Mouse (Mus musculus): ENCODE data around the gene Acad10. TPM values are rescaled to one million over a fixed set of nuclear protein-coding genes. Genes with fewer than 3 reads are reported as not detected.
"Not testable (repeated sequence)": the region's sequence is repeated elsewhere in the genome, so short reads cannot be mapped to it uniquely, and the experiment has no call there.

Acad10 gene
- polyA plus RNA-seq, 1 experiment from 2014 or later = 1.8 TPM

DNA sequence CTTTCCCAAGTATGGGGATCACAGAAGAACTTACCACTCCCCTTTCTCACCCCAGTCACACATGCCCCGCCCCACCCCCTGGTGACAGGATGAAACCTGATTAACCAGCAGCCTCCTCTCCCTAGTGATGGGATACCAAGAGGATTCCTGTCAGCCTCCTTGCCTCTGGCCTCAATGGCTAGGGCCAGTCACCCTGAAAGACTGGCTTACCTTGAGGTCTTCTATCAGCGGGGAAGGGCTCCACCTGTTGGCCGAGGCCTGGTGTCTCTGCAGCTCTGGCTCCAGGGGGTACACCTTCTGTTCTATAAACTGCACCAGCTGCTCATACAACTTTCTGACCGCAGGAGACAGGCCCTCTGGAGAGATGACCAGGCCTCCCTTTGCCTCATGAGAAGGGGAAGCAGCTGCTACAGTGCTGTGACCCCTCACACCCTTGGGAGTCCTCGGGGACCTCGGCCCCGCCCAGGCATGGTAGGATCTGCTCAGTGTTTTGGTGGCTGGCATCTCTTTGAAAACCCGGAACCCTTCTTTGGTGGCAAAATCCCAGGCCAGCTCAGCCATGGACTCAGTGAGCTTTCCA lies 50.7 kb downstream of the Acad10 start:
- H3K4me1 ChIP-seq; H3K36me3 ChIP-seq (replicated peaks); H3K4me3 ChIP-seq; H3K9ac ChIP-seq; H3K9me3 ChIP-seq; H3K4me2 ChIP-seq; H3K27ac ChIP-seq; ATAC-seq (replicated peaks); H3K27me3 ChIP-seq (replicated peaks): not testable (repeated sequence)
- WGBS = 64% methylated on average over 8 of the region's 8 CpGs

DNA sequence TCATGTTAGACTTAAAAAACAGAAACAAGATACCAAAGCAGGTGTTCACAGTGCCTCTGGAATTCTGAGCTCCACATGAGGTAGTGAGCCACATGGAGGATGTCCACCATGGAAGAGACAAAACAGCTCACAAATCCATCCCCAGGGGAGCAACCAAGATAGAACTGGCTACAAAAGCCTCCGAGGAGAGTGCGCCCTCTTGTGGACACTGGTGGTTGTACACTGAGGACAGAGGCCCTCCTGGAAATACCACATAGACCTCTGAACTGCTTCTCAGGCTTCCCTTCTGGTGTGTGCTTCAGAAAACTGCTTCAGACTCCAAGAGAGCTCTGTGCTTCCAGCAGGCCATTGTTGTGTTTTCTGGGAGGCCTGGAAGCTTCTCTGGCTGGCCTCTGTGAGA lies 54.2 kb downstream of the Acad10 start:
- H3K27me3 ChIP-seq (replicated peaks) = no peaks in the 10 kb centered on the region
- no peak overlapping the region for H3K9ac ChIP-seq
- no peak overlapping the region for H3K4me2 ChIP-seq
- no peaks in the 10 kb centered on the region for H3K9me3 ChIP-seq
- no peaks in the 10 kb centered on the region for H3K36me3 ChIP-seq (replicated peaks)
- H3K4me3 ChIP-seq = no peak overlapping the region
- no peaks in the 10 kb centered on the region; the same call in 1 of the 2 replicates for H3K4me1 ChIP-seq
- H3K27ac ChIP-seq = no peak overlapping the region
- WGBS = 0% methylated on average over 2 of the region's 2 CpGs
- no peak for ATAC-seq (replicated peaks)

DNA sequence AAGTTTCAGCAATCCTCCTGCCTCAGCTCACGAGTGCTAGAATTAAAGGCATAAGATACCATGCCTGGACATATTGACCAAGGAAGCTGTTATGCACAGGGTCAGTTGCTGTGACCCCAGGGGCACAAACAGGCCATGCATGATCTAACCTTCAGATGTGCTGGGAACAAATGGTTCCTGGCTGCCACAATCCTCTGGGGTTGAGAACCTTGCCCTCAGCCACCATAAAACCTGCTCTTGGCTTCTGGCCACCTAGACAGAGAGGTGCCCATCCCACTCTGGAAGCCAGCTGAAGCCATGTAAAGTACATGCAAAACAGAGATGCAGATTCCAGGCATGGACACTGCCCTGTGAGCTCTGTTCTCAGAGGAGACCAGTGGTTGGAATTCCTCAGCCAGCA lies 56.5 kb downstream of the Acad10 start:
- not testable (repeated sequence) for H3K4me3 ChIP-seq; H3K4me1 ChIP-seq; H3K27ac ChIP-seq; ATAC-seq (replicated peaks); H3K27me3 ChIP-seq (replicated peaks); H3K9ac ChIP-seq; H3K9me3 ChIP-seq; H3K4me2 ChIP-seq; H3K36me3 ChIP-seq (replicated peaks)
- 74% methylated on average over 1 of the region's 1 CpGs for WGBS

- H3K36me3 ChIP-seq (replicated peaks) = no peaks in the 10 kb centered on the region
- no peak for ATAC-seq (replicated peaks)
- H3K4me3 ChIP-seq = no peak overlapping the region
- H3K27ac ChIP-seq = no peak overlapping the region
- no peak overlapping the region for H3K9ac ChIP-seq
- H3K9me3 ChIP-seq = no peaks in the 10 kb centered on the region
- no peaks in the 10 kb centered on the region for H3K27me3 ChIP-seq (replicated peaks)
- no peaks in the 10 kb centered on the region; the same call in 1 of the 2 replicates for H3K4me1 ChIP-seq
- WGBS = 37% methylated on average over 9 of the region's 9 CpGs
- H3K4me2 ChIP-seq = no peak overlapping the region
Observed at GRCm38 (mm10) chr5:121601547-121602299, 58.6 kb downstream of the Acad10 start.

GRCm38 (mm10) chr5:121598871-121599610 lies 61.3 kb downstream of the Acad10 start:
- Histone ChIP-seq H3K9me3 (no peaks in the 10 kb centered on the region), H3K27ac (no peak overlapping the region), H3K4me3 (no peak overlapping the region), H3K9ac (no peak overlapping the region), H3K4me2 (no peak overlapping the region), H3K4me1 (peaks cover 9% of the 10 kb centered on the region), H3K36me3 (replicated peaks) (no peaks in the 10 kb centered on the region), H3K27me3 (replicated peaks) (no peaks in the 10 kb centered on the region)
- no peak for ATAC-seq (replicated peaks)
- WGBS = 68% methylated on average over 13 of the region's 13 CpGs

- 83% methylated on average over 7 of the region's 7 CpGs for WGBS
- peaks cover 16% of the 10 kb centered on the region for H3K4me1 ChIP-seq
- no peak overlapping the region for H3K4me3 ChIP-seq
- H3K27ac ChIP-seq = no peak overlapping the region
- H3K4me2 ChIP-seq = no peak overlapping the region
- H3K27me3 ChIP-seq (replicated peaks) = no peaks in the 10 kb centered on the region
- no peaks in the 10 kb centered on the region for H3K36me3 ChIP-seq (replicated peaks)
- ATAC-seq (replicated peaks) = no peak
- H3K9ac ChIP-seq = no peak overlapping the region
- no peaks in the 10 kb centered on the region for H3K9me3 ChIP-seq
Observed at GRCm38 (mm10) chr5:121597991-121598537, 62.2 kb downstream of the Acad10 start.

DNA sequence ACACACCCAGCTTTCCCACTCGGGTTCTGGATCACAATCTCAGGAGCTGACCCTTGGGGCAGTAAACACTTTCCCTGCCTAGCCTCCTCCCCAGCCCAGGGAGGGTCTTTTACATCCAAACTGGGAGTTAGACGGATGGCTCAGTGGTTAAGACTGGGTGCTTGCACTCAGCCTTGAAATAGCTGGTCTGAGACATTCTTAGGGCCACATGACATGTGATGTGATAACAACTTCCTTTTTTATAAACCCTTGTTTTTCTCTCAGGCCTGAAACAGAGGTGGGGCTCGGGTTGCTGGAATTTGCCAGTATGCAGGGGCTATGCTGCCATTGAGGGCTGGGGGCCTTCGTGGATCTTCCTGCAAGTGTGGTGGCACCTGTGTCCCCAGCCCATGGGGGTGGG lies 63.0 kb downstream of the Acad10 start:
- WGBS = 80% methylated on average over 4 of the region's 4 CpGs

GRCm38 (mm10) chr5:121596226-121596625 lies 64.1 kb downstream of the Acad10 start:
- peaks cover 30% of the 10 kb centered on the region for H3K4me1 ChIP-seq
- H3K36me3 ChIP-seq (replicated peaks) = no peaks in the 10 kb centered on the region
- H3K27ac ChIP-seq = no peak overlapping the region
- H3K9ac ChIP-seq = no peak overlapping the region
- H3K27me3 ChIP-seq (replicated peaks) = no peaks in the 10 kb centered on the region
- no peak for ATAC-seq (replicated peaks)
- no peaks in the 10 kb centered on the region for H3K9me3 ChIP-seq
- no peak overlapping the region for H3K4me2 ChIP-seq
- WGBS = 85% methylated on average over 6 of the region's 6 CpGs
- H3K4me3 ChIP-seq = no peak overlapping the region

More for the DNA sequence above, 63.0 kb downstream of the Acad10 start:
- peaks cover 23% of the 10 kb centered on the region for H3K4me1 ChIP-seq
- no peaks in the 10 kb centered on the region for H3K27me3 ChIP-seq (replicated peaks)
- H3K27ac ChIP-seq = no peak overlapping the region
- no peak overlapping the region for H3K4me2 ChIP-seq
- H3K9ac ChIP-seq = no peak overlapping the region
- no peaks in the 10 kb centered on the region for H3K9me3 ChIP-seq
- ATAC-seq (replicated peaks) = no peak
- H3K4me3 ChIP-seq = no peak overlapping the region
- no peaks in the 10 kb centered on the region for H3K36me3 ChIP-seq (replicated peaks)

DNA sequence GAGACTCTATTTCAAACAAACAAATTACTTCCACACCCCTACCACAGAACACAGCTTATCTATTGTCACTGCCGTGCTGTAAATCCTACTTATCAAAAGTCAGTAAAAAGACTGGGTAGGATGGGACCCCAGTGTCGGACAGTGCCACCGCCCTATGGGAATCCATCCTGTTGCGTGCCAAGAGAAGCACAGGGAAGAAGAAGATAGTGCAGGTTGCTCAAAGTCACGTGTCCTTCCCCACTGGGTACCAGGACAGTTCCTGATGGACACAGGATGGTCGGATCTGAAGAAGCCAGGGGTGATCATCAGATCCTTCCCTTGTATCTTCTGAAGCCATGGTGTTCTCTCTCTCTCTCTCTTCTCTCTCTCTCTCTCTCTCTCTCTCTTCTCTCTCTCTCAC lies 64.6 kb downstream of the Acad10 start:
- peaks cover 30% of the 10 kb centered on the region for H3K4me1 ChIP-seq
- no peaks in the 10 kb centered on the region for H3K9me3 ChIP-seq
- H3K4me3 ChIP-seq = no peak overlapping the region
- H3K4me2 ChIP-seq = no peak overlapping the region
- no peak for ATAC-seq (replicated peaks)
- WGBS = 75% methylated on average over 6 of the region's 6 CpGs
- no peak overlapping the region for H3K27ac ChIP-seq
- no peaks in the 10 kb centered on the region for H3K36me3 ChIP-seq (replicated peaks)
- H3K9ac ChIP-seq = no peak overlapping the region
- no peaks in the 10 kb centered on the region for H3K27me3 ChIP-seq (replicated peaks)

DNA sequence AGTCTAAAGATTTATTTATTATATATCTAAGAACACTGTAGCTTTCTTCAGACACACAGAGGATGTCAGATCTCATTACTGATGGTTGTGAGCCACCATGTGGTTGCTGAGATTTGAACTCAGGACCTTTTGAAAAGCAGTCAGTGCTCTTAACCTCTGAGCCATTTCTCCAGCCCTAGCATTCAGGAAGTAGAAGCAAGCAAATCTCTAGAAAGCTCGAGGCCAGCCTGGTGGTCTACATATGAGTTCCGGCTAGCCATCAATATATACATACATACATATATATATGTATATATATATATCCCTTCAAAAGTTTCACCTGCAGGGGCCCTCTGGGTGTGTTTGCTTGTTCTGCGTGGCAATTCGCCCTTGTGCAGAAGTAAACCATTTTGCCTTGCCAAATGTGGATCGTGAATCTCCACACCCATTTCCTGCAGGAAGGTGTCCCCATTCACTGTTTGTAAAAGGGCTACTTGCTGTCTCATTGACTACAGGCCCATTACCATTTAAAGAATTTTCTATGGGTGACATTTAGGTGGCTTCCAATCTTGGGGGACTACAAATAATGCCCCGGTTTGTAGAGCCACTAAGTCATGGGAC lies 65.5 kb downstream of the Acad10 start:
- Histone ChIP-seq H3K27me3 (replicated peaks) (no peaks in the 10 kb centered on the region), H3K4me2 (peak overlapping the region; percentile 98), H3K4me1 (peaks cover 30% of the 10 kb centered on the region), H3K36me3 (replicated peaks) (no peaks in the 10 kb centered on the region), H3K9me3 (no peaks in the 10 kb centered on the region), H3K27ac (peak overlapping the region; percentile 77; the same call in 1 of the 2 replicates), H3K4me3 (0 out of 2 replicates have a peak overlapping the region, but pooled peaks have one; percentile 77), H3K9ac (peak overlapping the region; percentile 75)
- WGBS = 86% methylated on average over 6 of the region's 6 CpGs
- no peak for ATAC-seq (replicated peaks)

DNA sequence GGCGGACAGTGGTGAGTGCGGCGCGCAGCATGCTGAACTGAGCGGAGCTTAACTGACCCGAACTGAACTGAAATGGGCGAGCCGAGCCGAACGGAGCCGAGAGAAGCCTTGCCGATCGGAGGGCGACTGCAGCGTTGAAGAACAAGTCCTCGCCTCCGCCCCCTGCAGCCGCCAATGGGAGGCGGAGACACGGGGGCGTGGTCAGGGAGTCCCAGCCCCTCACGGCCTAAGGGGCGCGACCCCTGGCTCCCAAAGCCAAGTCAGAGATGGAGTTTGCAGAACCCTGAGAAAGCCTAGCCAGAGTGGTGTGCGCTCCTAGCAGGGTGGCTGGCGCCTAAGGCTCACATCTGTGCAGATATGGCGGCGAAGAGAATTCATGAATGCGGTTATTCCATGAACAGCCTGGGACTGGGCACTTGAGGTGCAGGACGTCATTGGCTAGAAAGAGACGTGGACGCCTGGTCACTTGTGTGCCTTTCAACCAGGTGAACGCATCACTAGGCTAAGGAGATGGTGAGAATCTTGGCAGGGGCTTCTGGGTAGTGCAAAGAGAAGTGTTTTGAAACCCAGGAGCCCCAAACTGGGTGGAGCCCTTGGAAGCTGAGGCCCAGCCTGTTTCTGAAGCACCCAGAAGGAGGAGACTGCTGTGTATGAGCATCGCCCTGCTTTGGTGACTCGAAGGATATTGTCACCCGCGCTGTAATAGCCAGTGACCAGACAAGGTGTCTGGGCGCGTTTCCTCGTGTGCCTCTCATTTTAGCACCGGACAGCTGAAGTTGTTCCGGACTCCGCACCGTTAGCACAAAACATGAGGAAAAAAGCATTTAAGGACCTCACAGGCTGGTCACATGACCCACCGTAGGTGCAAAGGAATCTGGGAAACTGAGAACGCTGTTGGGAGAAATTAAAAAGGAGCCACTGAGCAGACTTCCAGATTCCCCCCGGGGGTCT lies 66.6 kb downstream of the Acad10 start, which contains the start of gene Aldh2:
Aldh2 (minus strand) TSS at position 374 of the 951 bp plus-strand sequence.
- WGBS = 3% methylated on average over 47 of the region's 47 CpGs
- peak; percentile 84 for ATAC-seq (replicated peaks)
- Histone ChIP-seq H3K9me3 (no peaks in the 10 kb centered on the region), H3K4me3 (peak within 1 kb of the TSS; percentile 77), H3K4me2 (peak within 1 kb of the TSS; percentile 98), H3K9ac (peak within 1 kb of the TSS; percentile 75), H3K27me3 (replicated peaks) (no peaks in the 10 kb centered on the region), H3K36me3 (replicated peaks) (no peaks in the 10 kb centered on the region), H3K27ac (peak within 1 kb of the TSS; percentile 77), H3K4me1 (peaks cover 30% of the 10 kb centered on the region)

Data from midbrain, embryonic 15.5 days (tissue).